Mouse (Mus musculus): Measurements from ENCODE around the gene Usp49.

The Usp49 gene

GRCm38 (mm10) chr17:47735553-47736100, 105.1 kb downstream of the Usp49 start:
- no peak for DNase-seq (ENCODE audit: low read depth, low spot score)
